Mouse (Mus musculus) left cerebral cortex, adult 18-20 months (tissue): ENCODE data around the gene Ccdc33. TPM values are rescaled to one million over a fixed set of nuclear protein-coding genes. Genes with fewer than 3 reads are reported as not detected.

Experiments used
- DNase-seq, 2 experiments: peaks; one replicate each; pipeline ENCODE4 v3.0.0; 2021 to 2022; ENCODE audit warnings: low spot score in 2 of 2, mixed read lengths in 1 of 2
- long read RNA-seq, 2 experiments: library from polyadenylated mRNA; stranded (forward); transcript quantifications; one replicate each; pipeline ENCODE4 v2.0.0; 2021
- total RNA-seq, 2 experiments: library from RNA; stranded (reverse); gene quantifications; 2 replicates each; pipeline ENCODE4 v1.2.3; 2021

Gene Ccdc33
- 1 to 10 TPM in 1 of 2 experiments, under 1 TPM in 1; 0.67 to 1.2 TPM for total RNA-seq
- long read RNA-seq, experiment 1: 0 reads
- long read RNA-seq, experiment 2, partial matches to known transcripts: 0 of 2 reads
- long read RNA-seq, experiment 2, other reads (novel, unspliced or antisense): 2 of 2 reads

DNA sequence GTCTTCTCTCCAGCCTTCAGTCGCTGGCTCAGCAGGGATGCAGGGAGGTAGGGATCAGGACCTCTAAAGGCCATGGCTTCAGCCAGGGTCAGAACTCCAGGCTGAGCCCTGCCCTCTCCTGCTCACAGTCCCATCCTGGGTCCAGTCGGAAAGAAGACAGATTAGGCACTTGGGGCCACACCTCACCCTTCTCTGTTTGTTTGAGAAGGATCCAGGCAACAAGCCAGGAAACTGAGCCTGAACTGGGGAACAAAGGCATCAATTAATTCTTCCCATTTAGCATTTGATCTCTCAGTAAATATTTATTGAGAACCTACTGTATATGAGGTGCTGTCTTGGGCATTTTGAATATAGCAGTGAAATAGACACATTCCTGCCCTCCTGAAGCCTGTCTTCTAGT is at the start of gene Ccdc33:
Gene Ccdc33, minus strand, starts transcription at position 153 of the 400 bp plus-strand sequence.
- no peak for DNase-seq

DNA sequence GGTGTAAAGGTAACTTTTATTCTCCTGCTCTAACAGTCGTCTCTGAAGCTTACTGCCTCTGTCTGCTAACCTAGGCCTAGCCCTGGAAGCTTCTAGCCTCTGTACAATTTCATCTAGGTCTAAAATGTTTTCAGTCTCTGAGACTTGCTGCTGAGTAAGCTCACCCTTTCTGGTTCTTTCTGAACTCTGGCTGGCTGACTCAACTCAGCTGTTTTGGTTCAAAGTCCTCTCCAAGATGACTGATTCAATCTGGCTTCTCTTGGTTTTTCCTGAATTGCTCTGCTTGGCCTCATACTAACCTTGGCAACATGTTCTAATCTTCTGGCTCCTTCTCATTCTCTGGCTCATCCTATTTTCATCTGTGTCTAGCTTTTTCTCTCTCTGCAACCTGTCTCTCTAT is 47.2 kb upstream of the Ccdc33 start:
- no peak for DNase-seq

DNA sequence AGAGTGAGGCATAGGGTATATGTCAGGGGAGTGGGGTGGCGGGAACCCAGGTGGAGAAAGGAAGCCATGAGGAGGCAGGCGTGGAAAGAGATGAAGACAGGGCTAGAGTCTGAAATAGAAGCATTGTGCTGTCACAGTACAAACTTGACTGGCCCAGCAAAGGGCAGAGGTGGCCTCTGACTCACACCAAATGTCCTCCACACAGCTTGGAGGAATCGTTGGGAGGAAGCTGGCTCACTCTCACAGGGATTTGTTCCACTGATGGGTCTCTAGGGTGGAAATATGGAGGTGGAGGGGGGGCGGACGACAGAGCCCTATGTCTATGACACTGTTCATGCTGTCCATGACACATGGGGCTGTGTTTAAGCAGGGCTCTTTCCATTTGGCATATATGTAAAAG is 44.5 kb upstream of the Ccdc33 start:
- no peak for DNase-seq

DNA sequence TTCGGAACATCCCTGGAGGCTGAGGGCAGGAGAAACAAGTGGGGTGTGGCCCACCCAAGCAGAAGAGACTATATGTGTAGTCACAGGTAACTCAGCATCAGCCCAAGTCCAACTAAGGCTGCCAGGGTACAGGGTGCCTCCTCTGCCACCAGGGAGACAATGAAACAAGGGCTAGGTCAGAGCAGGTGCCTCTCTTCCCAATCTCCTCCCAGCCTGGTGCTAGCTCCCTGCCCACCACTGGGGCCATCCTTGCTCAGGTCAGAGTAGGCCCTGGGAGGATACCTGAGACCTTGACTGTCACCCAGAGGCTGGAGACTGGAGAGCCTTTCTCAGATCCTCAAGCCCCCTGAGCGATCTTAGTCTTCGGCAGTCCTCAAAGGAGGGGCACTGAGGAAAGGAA is 43.5 kb upstream of the Ccdc33 start:
- DNase-seq: no peak

DNA sequence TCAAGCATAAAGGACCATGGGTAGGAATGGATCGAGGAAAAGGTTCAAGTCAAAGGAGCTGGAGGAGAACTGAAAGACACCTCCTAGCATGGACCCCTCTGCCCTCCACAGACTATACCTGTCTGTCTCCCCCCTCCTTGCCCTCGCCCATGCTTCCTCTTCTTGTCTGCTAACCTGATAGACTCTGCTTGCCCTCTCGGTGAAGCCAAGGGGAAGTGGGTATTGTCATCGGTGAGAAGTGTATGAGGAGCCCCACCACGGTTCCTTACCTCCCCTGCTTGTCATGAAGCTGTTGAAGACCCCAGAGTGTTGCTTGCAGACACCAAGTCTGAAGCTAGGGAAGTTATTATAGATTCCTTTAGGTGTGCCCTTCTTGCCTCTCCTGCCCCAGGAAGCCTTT is 41.7 kb upstream of the Ccdc33 start:
- DNase-seq: no peak

DNA sequence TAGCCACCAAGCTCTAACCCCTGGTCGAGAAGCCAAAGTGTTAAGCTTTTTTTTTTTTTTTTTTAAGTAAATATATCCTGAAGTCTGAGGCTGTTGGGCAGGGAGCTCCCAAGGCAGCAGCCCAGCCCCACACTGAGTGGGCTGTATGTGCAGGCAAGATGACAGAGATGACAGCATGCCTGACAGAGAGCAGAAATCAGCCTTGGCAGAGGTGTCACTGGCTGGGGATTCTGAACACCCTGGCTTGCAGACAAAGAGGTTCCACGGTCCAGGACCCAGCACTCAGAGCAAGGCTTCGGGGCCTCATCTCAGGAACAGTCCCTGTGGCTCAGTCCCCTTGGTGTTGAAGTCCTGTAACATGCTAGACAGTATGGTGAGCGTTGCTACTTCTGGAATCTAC is 41.2 kb upstream of the Ccdc33 start:
- peak in 1 of 2 experiments; percentile 46 for DNase-seq

DNA sequence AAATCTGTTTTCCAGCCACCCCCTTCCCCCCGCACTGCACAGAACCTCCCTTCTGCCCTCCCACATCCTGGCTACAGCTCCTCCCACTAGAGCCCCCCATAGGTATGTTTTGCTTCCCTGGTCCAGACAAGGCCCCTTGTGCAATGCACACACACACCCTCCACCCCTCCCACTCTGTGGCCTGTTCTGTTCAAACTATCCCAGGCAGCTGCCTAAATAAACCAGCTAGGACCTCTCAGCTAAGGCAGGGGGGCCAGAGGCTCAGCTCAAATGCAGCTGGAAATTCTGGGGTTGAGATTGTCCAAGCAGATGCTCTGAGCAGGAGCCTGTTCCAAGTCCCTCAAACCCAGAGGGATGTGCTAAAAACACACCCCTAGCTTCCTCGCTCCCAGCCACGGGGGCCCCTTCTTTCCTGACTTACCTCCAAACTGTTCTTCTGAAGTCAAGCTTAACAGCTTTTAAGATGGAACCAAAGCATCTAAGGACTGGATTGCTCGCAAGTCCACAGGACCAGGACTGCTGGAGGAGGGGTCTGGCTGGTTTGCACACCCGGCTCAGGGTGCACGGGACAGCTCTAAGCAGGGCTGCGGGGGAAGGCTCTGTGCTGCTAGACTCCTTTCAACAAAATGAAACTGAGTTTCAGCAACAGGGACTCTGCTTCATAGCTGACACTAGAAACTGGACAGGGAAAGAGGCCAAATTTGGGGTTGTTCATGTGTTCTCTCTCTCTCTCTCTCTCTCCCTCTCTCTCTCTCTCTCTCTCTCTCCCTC is 40.1 kb upstream of the Ccdc33 start:
- DNase-seq: no peak

DNA sequence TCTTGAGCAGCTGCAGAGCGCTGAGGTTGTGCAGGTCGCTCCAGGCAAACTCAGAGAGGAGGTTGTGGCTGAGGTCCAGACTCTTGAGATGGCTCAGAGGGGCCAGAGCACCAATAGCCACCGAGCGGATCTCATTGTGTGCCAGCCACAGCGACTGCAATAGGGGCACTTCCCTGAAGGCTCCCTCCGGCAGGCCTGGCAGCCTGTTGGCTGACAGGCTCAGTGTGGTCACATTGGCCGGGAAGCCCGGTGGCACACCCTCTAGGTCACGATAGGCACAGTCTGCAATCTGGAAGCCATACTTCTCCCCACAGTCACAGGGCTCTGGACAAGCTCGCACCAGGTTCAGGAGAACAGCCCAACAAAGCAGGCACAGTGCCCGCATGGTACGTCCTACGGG is 39.2 kb upstream of the Ccdc33 start:
- no peak for DNase-seq

DNA sequence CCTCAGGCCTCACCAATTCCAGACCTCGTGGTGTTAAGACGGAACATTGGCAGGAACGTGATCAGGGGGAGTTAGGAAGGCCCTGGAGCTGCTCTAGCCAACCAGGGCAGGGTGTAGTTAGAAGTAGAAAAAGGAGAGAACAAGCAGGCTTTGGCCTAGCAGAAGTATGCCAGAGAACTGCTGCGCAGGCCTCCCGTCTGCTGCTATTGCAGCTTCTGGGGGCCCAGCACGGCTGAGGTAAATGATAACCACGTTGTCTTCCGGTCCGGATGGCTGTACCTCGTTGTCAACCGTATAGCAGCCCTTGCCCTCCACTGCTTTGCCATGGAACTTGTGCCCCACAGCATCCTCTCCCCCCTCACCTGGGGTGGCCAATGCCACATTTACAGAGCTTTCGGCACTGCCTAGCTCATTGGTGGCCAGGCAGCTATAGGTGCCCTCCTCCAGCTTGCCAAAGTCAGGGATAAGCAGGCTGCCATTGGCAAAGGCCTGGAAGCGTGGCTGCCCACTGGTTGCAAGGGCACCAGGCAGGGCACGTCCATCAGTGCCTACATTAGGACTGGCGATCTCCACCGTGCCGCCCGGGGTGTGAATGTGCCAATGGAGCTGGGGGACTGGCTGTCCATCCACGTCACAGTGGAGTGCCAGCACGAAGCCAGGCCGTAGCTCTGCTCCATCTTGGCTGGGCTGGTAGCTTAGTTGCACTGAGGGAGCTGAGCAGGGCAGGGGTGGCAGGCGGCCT is 38.4 kb upstream of the Ccdc33 start:
- DNase-seq: no peak

DNA sequence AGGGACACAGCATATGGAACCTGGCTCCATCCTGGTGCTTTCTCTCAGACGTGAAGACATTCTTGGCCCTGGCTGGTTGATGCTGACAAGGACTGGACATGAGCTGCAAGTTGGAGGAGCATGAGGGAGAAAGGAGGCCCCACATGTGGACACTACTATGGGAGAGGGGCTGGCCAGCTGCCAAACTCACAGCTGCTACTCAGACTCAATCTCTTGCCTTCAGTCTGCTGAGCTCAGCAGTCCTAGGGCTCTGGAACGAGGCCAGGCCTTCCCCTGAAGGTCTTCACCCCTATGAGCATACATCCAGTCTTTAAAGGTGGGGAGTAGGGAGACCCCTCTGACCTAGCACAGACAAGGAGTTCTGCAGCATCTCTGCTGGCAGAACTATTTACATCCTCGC is 36.7 kb upstream of the Ccdc33 start:
- DNase-seq: no peak

DNA sequence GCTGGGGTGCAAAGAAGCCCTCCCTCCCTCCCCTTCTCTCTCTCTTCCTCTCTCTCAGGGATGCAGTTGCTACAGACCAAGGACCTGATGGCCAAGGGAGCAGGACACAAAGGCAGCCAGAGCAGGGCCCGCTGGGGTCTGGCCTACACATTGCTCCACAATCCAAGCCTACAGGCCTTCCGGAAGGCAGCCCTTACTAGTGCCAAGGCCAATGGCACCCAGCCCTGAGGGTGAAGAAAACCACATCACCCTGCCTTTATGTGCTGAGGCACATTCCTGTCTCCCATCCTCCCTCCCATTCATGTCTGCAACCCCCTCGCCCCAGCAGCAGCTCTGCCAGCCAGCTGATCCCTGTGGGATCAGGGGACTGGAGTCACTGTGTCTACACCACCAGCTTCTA is 34.5 kb upstream of the Ccdc33 start:
- DNase-seq: no peak

DNA sequence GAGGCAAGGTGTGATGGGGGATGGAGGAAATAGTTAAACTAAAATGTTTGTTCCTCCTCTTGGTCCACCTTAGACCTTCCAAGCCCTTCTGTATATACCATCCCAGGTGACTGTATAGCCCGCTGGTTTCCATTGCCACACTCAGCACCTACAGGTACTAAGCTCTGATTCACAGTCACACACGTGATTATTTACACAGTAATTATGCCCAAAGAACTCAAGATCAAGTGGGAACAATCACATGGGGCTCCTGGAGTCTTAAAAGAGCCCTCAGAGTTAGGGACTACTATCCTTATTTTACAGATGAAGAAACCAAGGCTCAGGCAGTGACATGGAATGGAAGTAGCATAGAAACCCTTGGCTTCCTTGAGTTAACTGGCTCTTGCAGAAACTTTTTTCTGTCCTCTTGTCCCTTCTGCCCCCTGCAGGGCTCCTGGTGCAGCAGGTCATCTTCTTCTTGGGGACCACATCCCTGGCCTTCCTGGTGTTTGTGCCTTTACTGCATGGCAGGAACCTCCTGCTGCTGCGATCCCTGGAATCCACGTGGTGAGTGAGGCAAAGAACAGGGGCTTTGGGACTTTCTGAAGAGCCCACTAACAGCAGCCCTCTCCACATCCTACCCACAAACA is 32.2 kb upstream of the Ccdc33 start:
- DNase-seq: no peak

DNA sequence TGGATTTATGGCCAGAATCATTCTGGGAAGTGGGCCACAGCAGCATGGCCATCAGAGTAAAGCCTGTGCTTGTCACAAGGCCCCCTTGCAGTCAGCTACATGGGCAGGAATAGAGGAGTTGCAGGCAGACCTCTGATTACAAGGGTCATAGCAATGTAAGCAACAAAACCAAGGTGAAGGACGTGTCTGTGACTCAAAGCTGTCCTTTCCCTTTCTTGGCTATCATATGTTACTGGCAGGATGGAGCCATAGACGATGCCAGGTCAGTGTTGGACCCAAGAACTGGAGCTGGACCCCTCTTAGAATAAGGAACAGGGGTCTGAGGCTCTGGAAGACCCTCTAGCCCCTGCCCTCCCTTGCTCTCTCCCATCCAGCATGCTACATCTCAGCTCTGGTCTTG is 30.2 kb upstream of the Ccdc33 start:
- no peak for DNase-seq

DNA sequence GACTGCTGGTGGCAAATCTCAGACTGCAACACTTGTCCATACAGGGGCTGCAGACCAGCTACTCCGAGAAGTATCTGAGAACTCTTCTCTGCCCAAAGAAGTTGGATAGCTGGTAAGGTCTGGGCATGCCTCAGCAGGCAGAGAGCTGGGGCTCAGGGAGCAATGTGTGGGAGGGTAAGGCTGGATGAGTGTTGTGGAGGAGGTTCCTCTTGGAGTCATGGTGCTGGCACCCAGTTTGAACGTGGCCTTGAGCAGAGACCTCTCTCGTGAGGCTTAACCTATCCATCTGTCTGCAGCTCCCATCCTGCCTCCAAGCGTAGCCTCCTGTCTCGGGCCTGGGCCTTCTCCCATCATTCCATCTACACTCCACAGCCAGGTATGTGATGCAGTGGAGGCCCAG is 26.8 kb upstream of the Ccdc33 start:
- no peak for DNase-seq

DNA sequence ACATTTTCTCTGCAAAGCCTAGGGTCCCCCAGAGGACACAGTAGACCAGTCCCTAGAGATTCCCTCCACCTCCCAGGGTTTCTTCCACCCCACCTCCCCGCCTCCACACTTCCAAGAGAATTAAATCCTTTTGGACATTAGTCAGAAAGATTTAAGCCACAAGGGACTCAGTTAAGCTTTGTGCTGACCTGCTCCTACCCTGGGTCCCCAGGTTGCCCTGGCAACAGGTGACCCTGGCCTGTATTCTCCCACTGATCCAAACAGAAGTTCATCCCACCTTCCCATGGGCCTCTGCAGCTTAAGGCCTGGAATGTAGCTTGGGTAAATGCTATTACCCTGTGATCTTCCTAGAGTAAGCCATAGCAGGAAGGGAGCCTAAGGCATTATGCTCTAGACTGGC is 26.0 kb upstream of the Ccdc33 start:
- DNase-seq: no peak

DNA sequence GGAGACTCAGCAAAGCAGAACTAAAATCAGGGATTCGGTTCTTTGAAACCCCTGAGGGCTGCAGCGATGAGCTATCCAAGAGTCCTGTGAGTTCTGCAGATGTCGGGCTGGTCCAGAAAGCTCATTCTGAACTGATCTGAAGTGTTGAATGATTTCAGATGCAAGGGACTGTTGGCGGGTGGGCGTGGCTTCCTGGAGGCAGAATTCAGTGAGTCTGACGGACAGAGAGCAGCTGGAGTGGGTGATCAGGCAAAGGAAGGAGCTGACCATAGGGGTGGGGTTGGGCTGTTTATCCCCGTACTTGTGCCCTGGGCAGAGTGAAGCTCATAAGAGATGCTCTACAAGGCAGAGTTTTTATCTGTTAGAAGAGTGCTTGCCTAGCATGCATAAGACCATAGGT is 24.8 kb upstream of the Ccdc33 start:
- DNase-seq: no peak

DNA sequence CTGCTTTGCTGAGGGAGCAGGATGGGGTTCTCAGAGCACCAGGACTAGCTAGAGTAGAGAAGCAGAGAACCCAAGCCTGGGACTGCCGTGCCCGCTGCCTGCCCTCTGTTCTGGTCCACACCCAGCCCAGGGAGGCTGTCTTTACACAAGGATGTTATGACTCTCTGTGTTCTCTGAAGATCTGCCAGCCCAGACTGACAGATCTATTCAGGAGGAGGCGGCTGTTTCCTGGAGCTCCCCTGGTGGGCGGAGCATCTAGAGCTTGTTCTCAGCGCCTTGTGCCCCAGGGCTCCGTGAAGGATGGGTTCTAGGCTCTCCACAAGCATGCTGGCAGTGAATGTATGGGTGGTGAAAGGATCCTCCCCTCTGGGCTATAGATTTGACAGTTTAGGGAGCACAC is 21.3 kb upstream of the Ccdc33 start:
- DNase-seq: peak in 1 of 2 experiments; percentile 31

DNA sequence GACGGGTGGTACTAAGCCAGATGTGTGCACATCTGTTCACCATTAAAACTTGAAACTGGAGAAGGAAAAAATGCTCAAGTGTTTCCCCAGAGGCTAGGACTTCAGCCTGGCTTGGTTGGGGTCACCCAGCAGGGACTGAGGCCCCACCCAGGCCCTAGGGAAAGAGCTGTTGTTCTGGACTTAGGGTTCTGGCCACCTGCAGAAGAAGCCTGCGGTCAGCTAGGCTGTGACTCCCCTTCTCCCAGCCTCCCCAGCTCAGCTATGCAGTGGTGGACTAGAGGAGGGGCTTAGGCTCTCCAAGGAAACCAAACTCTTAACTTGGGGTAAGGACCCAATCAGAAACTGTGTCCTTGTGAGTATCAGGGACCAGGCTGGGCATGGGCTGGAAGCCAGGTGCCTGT is 17.3 kb upstream of the Ccdc33 start:
- DNase-seq: no peak

DNA sequence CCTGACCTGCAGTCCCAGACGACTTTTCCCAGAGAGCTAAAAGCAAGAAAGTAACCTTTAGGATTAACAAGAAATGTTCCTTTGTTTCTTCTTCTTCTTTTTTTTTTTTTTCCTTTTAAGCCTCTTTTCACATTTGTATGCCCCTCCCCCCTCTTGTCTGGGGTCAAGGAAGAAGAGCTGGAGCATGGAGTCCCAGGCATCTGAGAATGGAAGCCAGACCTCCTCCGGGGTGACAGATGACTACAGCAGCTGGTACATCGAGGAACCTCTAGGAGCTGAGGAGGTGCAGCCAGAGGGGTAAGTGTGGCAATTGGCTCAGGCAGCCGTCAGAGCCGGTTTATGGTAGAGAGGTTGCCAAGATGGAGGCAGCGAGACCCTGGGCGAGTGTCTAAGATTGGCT is 16.3 kb upstream of the Ccdc33 start:
- DNase-seq: no peak

DNA sequence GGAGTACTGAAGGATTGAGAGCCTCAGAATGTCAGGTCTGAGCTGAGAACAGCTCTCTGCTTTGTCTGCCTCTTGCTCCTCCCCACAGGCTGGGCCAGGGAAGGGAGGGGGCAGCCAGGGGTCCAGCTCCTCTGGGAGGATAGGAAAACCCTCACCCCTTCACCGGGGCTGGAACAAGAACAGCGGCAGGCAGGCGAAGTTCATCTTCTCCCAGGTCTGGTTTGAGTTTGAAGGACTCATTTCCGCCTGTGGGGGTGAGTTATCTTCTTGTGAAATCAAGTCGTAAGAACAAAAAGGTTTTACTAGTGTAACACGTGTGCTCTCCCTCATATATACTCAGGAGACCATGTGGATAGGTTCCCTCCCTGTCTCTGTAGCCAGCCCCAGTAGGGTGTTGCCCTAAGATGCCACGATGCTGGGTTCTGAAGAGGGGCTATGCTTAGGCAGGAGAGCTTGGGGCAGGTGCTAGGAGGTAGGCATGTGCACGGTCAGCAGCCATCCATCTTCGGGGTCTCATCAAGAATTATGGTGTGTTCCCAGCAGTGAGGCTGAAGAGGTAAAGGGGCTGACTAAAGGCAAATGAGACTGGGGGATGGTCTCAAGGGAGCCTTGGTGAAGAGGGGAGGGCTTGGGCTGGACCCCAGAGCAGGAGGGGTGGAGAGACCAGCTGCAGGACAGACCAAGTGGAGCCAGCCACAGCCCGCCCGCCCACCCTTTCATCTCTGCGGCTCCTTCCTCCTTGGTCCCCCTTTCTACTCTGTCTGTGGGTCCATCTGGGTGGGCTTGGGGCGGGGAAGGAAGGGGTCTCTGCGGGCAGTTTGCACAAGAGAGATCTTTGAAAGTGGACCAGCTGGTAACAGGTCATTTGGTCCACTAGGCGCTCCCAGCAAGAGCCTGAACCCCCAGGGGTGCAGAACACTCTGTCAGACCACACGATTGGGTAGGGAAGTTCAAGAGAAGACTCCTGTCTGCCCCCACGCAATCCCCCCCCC is 15.6 kb upstream of the Ccdc33 start:
- no peak for DNase-seq

DNA sequence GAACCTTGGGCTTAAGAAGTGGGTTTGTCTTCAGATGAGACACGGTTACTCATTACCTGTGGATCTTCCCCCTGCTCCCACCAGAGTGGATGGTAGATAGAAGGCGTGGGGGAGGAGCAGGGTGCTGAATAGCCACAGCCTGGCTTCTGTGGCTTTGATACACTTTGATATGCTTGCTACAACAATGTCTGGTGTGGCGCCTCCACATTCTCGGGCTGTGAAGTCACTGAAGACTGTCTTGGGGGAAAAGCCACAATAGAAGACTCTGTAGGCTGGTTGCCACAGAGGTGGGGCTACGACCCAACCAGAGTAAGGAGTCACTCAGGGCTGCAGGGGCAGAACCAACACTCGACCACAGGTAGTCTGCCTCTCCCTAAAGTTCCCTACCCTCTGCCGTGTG is 13.1 kb upstream of the Ccdc33 start:
- DNase-seq: no peak
